Mouse (Mus musculus) heart, embryonic 15.5 days (tissue): Measurements from ENCODE around the gene Csnk1e. TPM values are rescaled to one million over a fixed set of nuclear protein-coding genes. Genes with fewer than 3 reads are reported as not detected.

Source experiments
- ATAC-seq: fragments of 200-750 bp; cut with Nextera tagmentation; replicated peaks from 2 replicates; pipeline ENCODE4 v1.8.0; 2017; ENCODE audit warnings: low read depth, moderate TSS enrichment; ENCODE audit not compliant: insufficient number of reproducible peaks, insufficient read depth, low FRiP score
- H3K27ac ChIP-seq: fragments of 300-500 bp; sonication (generic); 2 replicates; pipeline ENCODE4 v1.5.1; 2015; ENCODE audit warnings: mild to moderate bottlenecking, inconsistent platforms
- H3K27me3 ChIP-seq: fragments of 300-500 bp; sonication (generic); 2 replicates; pipeline ENCODE4 v1.6.1; 2015; ENCODE audit warnings: inconsistent platforms
- H3K36me3 ChIP-seq: fragments of 300-500 bp; sonication (generic); 2 replicates; pipeline ENCODE4 v1.6.1; 2015; ENCODE audit warnings: mild to moderate bottlenecking, inconsistent platforms
- H3K4me1 ChIP-seq: fragments of 300-500 bp; sonication (generic); replicated peaks from 2 replicates; pipeline ENCODE4 v1.6.1; 2015; ENCODE audit warnings: inconsistent platforms
- H3K4me2 ChIP-seq: fragments of 300-500 bp; sonication (generic); 2 replicates; pipeline ENCODE4 v1.6.1; 2015; ENCODE audit warnings: inconsistent platforms, mild to moderate bottlenecking, moderate library complexity
- H3K4me3 ChIP-seq: fragments of 300-500 bp; sonication (generic); 2 replicates; pipeline ENCODE4 v1.5.1; 2015; ENCODE audit warnings: mild to moderate bottlenecking, inconsistent platforms
- H3K9ac ChIP-seq: fragments of 300-500 bp; sonication (generic); 2 replicates; pipeline ENCODE4 v1.6.1; 2015; ENCODE audit warnings: mild to moderate bottlenecking, inconsistent platforms
- H3K9me3 ChIP-seq: fragments of 300-500 bp; sonication (generic); replicated peaks from 2 replicates; pipeline ENCODE4 v1.6.1; 2016; ENCODE audit warnings: inconsistent platforms
- WGBS: fragments of 180-500 bp; shearing (Covaris S2); methylation state at CpG from one replicate; pipeline ENCODE4 v1.1.7; 2015; ENCODE audit warnings: mixed read lengths; 5-methylcytosine and 5-hydroxymethylcytosine counted together
- microRNA counts: library from miRNA; unstranded; fragments of <30 nt; microRNA quantifications from one replicate; lab custom pipeline; 2016
- microRNA-seq: library from miRNA; unstranded; fragments of <30 nt; microRNA quantifications from one replicate; pipeline ENCODE4, GENCODE M21; 2016
- polyA plus RNA-seq: library from polyadenylated mRNA; unstranded; fragments of >200 nt; fragmentation: Nextera tagmentation; extraction: Ambion mirVana; gene quantifications from 2 replicates; pipeline ENCODE4 v1.2.1, GENCODE M21; 2015

Gene Csnk1e
- polyA plus RNA-seq, 1 experiment from 2014 or later: 74.9 TPM

DNA sequence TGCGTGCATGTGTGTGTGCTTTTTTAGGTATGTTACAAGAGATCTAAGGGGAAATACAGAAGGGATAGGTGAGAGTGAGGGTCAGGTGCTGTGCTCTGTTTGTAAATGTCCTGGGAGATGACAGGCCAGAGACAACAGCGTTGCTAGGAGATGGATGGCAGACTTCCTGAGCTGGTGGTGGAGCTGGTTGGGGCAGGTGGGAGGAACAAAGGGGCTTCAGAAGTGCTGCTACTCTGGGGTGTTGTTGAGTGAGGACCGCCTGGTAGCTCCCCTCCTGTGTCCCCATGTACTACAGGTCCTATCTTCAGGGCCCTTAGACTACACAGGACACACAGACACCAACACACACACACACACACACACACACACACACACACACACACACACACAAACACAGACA lies 80.6 kb downstream of the Csnk1e start:
- Histone ChIP-seq H3K4me3 (no peak overlapping the region), H3K9ac (no peak overlapping the region), H3K27ac (no peak overlapping the region), H3K4me1 (peaks cover 29% of the 10 kb centered on the region), H3K27me3 (no peaks in the 10 kb centered on the region), H3K36me3 (peaks cover 48% of the 10 kb centered on the region), H3K4me2 (no peak overlapping the region), H3K9me3 (no peaks in the 10 kb centered on the region)
- ATAC-seq: no peak
- WGBS: 60% methylated on average over 3 of the region's 3 CpGs

- Histone ChIP-seq H3K4me1 (peaks cover 27% of the 10 kb centered on the region), H3K4me2 (no peak overlapping the region), H3K36me3 (peaks cover 54% of the 10 kb centered on the region), H3K9ac (no peak overlapping the region; the same call in 1 of the 2 replicates), H3K27ac (no peak overlapping the region), H3K27me3 (no peaks in the 10 kb centered on the region), H3K9me3 (no peaks in the 10 kb centered on the region), H3K4me3 (no peak overlapping the region)
- ATAC-seq: no peak
- WGBS: 72% methylated on average over 7 of the region's 7 CpGs
Observed at GRCm38 (mm10) chr15:79370281-79370843, 85.0 kb downstream of the Csnk1e start.

DNA sequence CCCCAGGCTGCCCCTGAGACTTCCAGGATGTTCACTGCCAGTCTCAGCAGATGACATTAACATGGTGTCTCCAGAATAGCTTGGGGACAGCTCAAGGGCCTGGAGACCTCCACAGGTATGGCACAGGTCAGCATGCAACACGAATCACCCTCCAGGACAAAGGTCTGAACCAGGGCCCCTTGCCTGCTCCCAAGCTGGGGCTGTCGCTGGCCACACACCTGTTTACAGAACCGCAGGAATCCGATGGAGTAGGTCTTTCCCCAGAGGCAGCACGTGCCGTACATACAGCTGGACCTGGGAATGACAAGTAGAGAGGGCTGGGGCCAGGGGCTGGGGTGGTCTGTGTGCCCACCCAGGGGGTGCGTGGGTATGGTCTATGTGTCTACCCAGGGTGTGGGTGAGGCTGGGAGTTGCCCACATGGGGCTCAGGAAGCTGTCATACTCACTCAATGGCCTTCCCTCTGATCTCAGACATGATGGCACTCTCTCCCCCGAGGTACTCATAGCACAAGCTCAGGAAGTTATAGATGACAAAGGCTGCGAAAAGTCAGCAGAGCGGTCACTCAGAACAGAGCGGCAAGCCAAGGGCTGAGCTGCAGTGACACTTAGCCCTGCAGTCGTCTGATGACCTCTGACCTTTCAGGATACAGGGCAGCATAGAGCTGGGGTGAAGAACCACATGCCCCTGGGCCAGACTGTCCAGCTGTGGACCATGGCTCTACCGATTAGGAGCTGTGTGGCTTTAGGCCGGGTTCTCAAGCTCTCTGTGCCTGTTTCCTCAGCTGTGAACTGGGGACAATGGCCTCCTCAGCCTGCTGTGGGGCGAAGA lies 85.7 kb downstream of the Csnk1e start:
- no peak for ATAC-seq
- H3K4me3 ChIP-seq: no peak overlapping the region
- H3K36me3 ChIP-seq: peaks cover 59% of the 10 kb centered on the region
- H3K27me3 ChIP-seq: no peaks in the 10 kb centered on the region
- WGBS: 71% methylated on average over 15 of the region's 15 CpGs
- H3K27ac ChIP-seq: peak overlapping the region; percentile 80; the same call in 1 of the 2 replicates
- peaks cover 27% of the 10 kb centered on the region for H3K4me1 ChIP-seq
- no peak overlapping the region; the same call in 1 of the 2 replicates for H3K9ac ChIP-seq
- no peaks in the 10 kb centered on the region for H3K9me3 ChIP-seq
- no peak overlapping the region for H3K4me2 ChIP-seq

GRCm38 (mm10) chr15:79368861-79369440 lies 86.4 kb downstream of the Csnk1e start:
- H3K4me1 ChIP-seq: peaks cover 27% of the 10 kb centered on the region
- no peaks in the 10 kb centered on the region for H3K9me3 ChIP-seq
- no peak for ATAC-seq
- no peak overlapping the region for H3K4me3 ChIP-seq
- H3K4me2 ChIP-seq: no peak overlapping the region
- peak overlapping the region; percentile 80 for H3K27ac ChIP-seq
- H3K27me3 ChIP-seq: no peaks in the 10 kb centered on the region
- H3K9ac ChIP-seq: no peak overlapping the region
- 67% methylated on average over 8 of the region's 8 CpGs for WGBS
- H3K36me3 ChIP-seq: peaks cover 59% of the 10 kb centered on the region

DNA sequence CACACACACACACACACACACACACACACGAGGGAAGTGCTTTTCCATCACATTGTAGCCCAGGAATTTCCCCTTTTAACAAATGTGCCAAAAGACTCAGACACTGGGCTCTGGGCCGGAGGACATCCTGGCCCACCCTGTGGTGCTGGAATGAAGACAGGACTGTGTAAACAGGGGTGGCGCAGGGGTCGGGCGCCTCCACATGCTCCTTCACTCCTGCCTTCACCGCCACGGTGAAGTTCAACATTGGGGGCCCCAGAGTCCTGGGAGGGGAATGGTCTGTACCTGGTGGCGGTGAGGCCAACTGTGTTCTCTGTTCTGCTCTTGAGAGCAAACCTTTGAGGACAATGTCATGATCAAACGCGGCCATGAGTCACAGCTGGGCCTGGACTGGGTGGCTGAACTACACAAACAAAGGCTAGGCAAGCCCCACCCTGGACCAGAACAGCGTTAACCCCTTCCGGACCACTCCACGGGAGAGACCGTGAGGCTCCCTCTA lies 87.0 kb downstream of the Csnk1e start:
- Histone ChIP-seq H3K27me3 (no peaks in the 10 kb centered on the region), H3K9me3 (no peaks in the 10 kb centered on the region), H3K4me3 (no peak overlapping the region), H3K4me2 (no peak overlapping the region), H3K4me1 (peaks cover 29% of the 10 kb centered on the region), H3K9ac (no peak overlapping the region), H3K27ac (peak overlapping the region; percentile 80), H3K36me3 (peaks cover 58% of the 10 kb centered on the region)
- WGBS: 40% methylated on average over 14 of the region's 14 CpGs
- ATAC-seq: peak; percentile 56

MicroRNA genes within 50 kb of the gene (microRNA counts, 519-probe panel; counts per million panel counts)
- microRNA mmu-miR-1943 (lab: Ali Mortazavi, UCI): 2,311 counts per million, percentile 41 among the panel's probes with 10 or more counts

Small RNAs within 50 kb of the gene (microRNA-seq; reads per million reads assigned to microRNA genes)
- gene Gm44302 (not detected), gene Mir1943 (2.3 reads per million, percentile 3 among the genes with 10 or more reads in this experiment)

Other genes starting within 250 kb of the Csnk1e start
- gene Pick1, start 226.4 kb downstream of the Csnk1e start, polyA plus RNA-seq: 29.5 and 39.9 TPM in 2 replicates
- 0.61 and 0.73 TPM in 2 replicates for gene Gm49486, start 226.2 kb downstream of the Csnk1e start, polyA plus RNA-seq
- gene Slc16a8, start 200.8 kb downstream of the Csnk1e start, polyA plus RNA-seq: 0.60 TPM in 2 replicates
- 9.8 and 9.9 TPM in 2 replicates for gene Baiap2l2, start 170.0 kb downstream of the Csnk1e start, polyA plus RNA-seq
- gene Pla2g6, start 127.2 kb downstream of the Csnk1e start, polyA plus RNA-seq: 9.9 and 13.5 TPM in 2 replicates
- 3.5 and 3.8 TPM in 2 replicates for gene Maff, start 108.9 kb downstream of the Csnk1e start, polyA plus RNA-seq
- gene Tmem184b, start 52.0 kb downstream of the Csnk1e start, polyA plus RNA-seq: 58.3 and 83.8 TPM in 2 replicates
- gene Kcnj4, start 49.7 kb upstream of the Csnk1e start, polyA plus RNA-seq: 0.20 and 0.34 TPM in 2 replicates
- gene Kdelr3, start 60.8 kb upstream of the Csnk1e start, polyA plus RNA-seq: 62.9 and 83.1 TPM in 2 replicates
- gene Ddx17, start 91.2 kb upstream of the Csnk1e start, polyA plus RNA-seq: 28.5 and 34.2 TPM in 2 replicates
- 1.3 and 1.5 TPM in 2 replicates for gene Dmc1, start 149.5 kb upstream of the Csnk1e start, polyA plus RNA-seq
- 0.39 and 0.81 TPM in 2 replicates for gene Fam227a, start 203.4 kb upstream of the Csnk1e start, polyA plus RNA-seq
- 51.0 and 52.5 TPM in 2 replicates for gene Cby1, start 203.6 kb upstream of the Csnk1e start, polyA plus RNA-seq
- gene Tomm22, start 215.3 kb upstream of the Csnk1e start, polyA plus RNA-seq: 218 and 234 TPM in 2 replicates
- gene Josd1, start 232.4 kb upstream of the Csnk1e start, polyA plus RNA-seq: 20.6 and 24.5 TPM in 2 replicates
- gene Gtpbp1, start 235.3 kb upstream of the Csnk1e start, polyA plus RNA-seq: 23.7 and 30.0 TPM in 2 replicates